Mouse (Mus musculus) adrenal gland, adult 2 months (tissue): ENCODE measurements around the gene Ankdd1b. TPM values are rescaled to one million over a fixed set of nuclear protein-coding genes. Genes with fewer than 3 reads are reported as not detected.
A peak's percentile ranks its signal among the peaks of the same experiment; 100 is the strongest.

ENCODE experiments used
- DNase-seq: peaks from one replicate; pipeline ENCODE4 v3.0.0; 2021
- long read RNA-seq: library from polyadenylated mRNA; stranded (forward); transcript quantifications from one replicate; pipeline ENCODE4 v2.0.0, GENCODE M21; 2021
- polyA plus RNA-seq: library from polyadenylated mRNA; depleted of rRNA; stranded (reverse); fragments of >200 nt; gene quantifications from 2 replicates; pipeline ENCODE4 v1.2.3, GENCODE M21; 2012; rRNA removed
- total RNA-seq, 2 experiments: library from RNA; stranded (reverse); gene quantifications; 2 replicates each; pipeline ENCODE4 v1.2.3; 2021

The Ankdd1b gene
- under 1 TPM; 0.52 to 0.81 TPM for total RNA-seq
- polyA plus RNA-seq: 0.37 and 0.92 TPM in 2 replicates
- long read RNA-seq, partial matches to known transcripts: 0 of 5 reads
- long read RNA-seq, other reads (novel, unspliced or antisense): 5 of 5 reads

DNA sequence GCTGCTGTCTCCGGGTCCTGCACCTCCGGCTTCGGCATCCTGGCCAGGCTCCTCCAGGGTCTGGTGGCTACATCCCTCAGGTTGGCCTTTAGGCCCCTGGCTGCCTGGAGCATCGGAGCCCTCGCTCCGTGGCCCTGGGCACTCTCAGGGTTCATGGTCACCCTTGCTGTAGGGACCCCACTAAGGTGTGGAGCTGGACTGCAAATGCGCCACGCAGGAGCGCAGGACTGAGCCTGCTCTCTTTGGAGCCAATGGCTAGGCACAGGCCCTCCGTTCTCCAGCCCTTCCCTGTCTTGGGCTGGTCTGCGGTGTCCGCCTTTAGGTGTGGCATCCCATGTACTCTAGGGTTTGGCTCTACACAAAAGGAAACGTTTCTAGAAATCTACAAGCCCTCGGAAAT is at the start of gene Ankdd1b:
TSS of gene Ankdd1b (minus strand) at position 242 of the 400 bp plus-strand sequence.
- no peak for DNase-seq

DNA sequence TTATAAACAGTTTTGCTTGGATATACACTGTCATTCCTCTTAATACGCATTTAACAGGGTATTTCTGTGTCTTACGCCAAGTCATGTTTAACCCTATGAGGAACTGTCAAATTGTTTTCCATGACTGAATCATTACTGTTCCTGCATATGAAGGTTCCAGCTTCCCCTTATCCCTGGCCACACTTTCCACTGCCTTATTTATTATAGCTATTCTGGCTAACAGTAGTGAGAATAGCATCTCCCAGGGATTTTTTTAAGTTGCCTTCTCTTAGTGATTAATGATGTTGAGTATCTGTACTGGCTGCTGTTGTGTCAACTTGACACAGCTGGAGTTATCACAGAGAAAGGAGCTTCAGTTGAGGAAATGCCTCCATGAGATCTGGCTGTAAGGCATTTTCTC is 46.3 kb upstream of the Ankdd1b start:
- no peak for DNase-seq

DNA sequence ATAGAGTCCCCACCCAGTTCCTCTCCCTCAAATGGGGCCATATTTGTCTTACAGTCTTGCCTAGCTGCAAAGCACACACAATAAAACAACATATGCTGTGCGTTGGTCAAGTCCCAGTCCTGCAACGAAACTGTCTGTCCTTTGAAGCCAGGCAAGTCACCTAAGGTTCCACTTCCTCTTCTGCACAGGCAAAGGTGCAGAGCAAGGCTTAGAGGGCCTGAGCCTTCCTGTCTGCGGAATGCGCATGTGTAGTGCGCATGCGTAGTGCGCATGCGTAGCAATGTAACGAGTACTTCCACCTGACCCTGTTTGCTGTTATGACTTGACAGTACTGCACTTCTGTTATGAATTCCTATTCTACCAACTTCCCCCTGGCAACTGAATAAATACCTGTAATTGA is 45.3 kb upstream of the Ankdd1b start:
- no peak for DNase-seq

DNA sequence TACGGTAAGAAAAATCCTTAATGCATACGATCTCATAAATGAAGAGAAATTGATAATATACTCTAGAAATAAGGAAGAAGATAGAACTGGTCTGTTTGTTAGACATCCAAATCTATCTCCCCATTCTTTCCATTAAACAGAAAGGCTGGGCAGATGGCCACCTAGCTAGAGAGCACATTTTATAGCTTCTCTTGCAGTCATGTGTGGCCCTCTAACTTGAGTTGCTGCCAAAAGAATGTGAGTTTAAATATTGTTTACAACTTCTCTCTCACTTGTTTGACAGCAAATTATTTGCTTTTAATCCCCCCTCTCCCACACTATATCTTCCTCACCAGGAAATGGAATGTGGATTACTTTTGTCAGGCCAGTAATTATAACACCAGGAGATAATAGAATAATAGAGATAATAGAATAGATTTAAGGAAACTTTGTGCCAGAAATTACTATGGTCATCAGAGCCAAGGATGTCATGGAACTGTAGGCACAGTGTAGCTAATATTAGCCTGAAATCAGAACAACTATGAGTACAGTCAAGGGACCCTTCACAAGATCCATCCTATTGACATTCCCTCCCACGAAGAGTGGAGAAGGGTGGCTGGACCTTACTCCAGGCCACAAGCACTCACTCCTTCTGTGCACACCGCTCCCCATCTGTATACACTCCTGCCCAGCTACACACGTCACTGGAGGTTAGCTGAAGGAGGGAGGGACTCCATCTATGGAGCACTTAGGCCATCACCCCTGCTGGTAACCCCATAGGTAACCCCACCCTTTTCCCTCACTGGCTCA is 43.4 kb upstream of the Ankdd1b start:
- no peak for DNase-seq

DNA sequence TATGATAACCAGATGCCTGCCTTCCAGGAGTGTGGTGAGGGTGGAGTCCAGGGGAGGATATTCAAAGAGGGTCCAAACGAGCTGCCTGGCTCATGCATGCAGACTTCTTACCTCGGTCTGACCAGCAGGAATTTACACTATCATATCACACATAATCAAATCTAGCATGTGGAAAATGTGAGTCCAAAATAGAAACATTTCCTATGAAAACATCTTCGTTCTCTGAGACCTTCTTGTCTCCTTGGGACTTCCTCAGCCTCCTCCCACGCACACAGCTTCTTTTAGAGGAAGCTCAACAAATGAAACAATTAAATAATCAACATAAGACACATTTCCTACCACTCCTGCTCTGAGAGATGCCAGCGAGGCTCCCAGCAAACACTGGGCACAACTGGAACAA is 40.9 kb upstream of the Ankdd1b start:
- DNase-seq: no peak

DNA sequence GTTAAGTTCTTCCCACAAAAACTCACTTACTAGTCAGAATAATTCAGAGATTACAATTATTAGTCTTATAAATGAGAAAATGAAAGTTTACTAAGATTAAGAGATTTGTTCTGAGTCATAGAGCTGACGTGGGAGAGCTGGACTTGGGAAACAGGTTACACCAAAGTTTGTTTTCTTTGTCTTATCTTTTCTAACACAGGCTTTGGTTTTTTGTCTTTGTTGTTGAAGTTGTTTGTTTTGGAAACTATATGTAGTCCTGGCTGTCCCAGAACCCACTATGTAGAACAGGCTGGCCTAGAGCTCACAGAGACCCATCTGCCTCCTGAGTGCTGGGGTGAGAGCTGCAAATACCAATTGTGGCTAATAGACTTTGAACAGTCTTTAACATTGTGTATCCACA is 40.3 kb upstream of the Ankdd1b start:
- DNase-seq: no peak

DNA sequence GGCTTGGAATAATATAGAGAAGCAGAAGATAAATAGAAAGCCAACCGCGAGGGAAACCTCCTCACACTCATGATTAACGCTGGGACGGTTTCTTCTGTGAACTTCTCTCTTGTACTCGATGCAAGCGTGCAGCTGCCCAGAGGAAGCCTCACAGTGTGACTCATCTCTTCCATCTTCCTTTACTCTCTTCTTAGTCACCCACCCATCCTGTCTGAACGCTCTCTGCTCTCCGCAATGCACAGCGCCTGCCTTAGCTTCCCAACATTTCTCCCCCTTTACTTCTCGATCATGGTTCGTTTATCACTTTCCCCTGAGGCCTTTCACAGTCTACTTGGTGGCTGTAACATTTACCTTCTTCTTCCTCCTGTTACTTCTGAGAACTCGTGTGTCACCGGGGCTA is 39.6 kb upstream of the Ankdd1b start:
- peak; percentile 65 for DNase-seq

DNA sequence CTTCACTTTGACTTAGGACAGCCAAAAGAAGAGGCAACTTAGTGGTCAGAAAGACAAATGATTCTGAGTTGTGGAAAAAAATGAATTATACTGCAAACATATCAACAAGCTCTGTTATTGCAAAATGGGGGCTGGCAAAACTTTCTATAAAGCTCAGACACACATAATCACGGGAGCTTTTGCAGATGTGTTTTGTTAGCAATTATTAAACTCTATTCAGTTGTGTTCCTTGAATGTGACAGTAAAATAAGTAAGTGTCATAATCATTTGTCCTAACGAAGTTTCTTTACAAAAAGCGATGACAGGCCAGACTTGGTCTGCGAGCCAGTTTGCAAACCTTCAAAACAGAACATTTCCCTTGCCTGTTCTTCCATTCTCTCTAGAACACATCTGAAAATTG is 36.5 kb upstream of the Ankdd1b start:
- DNase-seq: no peak

DNA sequence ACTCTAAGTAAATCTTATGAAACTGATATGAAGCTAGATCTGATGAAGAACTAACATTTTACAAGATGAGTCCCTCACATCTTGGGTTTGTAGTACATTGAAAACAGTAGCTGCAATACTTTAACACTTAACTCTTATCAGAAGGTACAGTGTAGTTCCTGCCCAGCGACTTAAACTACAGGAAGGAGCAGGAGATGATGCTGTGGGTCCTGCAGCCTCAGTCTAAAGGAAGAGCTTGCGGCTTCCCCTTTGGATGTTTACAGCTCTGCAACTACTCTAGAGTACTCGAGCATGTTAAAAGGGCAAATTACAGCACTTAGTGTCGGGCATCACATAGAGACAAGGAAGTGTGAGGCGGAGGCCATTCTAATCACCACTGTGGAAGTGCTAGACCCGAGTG is 35.3 kb upstream of the Ankdd1b start:
- no peak for DNase-seq

DNA sequence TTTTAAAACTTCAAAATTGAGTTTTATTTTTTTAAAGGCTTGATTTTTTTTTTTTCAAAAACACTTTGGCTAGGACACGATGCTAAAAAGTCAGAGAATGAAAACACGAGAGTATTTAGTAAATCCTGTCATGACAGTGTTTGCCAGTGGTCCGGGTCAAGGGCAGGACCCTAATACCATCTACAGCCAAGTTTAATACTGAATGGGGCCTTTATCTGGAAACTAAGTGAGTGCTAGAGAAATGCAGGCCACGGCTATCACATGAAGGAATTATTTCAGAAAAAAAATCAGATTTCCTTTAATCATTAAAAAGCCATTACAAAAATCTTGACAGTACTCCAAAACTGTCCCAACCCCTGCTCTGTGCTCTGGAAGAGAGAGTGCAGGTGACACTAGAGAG is 34.7 kb upstream of the Ankdd1b start:
- no peak for DNase-seq

DNA sequence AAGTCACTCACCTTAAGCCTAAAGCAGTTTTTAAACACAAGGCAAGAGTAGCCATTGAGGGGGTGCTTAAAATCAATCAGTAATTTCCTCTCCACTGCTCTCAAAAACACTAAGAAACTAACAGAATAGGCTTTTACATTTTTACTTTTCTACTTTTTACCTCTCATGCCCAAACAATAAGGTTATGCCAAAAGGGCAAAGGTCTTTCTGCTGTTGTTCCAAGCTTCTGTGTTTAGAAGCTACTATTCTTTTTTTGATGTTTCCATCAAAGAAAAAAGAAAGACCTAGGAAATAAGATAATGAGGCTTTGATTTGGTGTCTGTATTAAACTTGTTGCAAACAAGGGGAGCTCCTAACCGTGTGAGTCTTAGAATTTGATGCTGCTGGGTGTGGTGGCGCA is 28.9 kb upstream of the Ankdd1b start:
- no peak for DNase-seq

DNA sequence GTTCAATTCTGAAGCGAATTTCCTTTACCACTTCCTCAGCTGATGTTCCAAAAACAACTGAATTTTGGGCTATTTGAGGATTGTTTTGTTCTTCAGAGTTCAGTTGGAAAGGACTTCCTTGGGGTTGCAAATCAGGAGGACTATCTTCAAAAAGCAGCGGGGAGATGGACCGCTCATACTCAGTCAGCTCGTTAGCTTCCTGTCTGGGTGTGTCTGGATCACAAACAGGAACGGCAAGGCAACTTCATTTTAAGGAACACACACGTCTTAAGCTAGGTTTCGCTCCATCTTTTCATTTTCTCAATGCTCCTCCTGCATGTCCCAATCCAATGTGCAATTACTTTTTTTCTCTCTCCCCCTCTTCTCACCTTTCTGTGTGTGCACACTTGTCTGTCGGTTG is 25.6 kb upstream of the Ankdd1b start:
- no peak for DNase-seq

DNA sequence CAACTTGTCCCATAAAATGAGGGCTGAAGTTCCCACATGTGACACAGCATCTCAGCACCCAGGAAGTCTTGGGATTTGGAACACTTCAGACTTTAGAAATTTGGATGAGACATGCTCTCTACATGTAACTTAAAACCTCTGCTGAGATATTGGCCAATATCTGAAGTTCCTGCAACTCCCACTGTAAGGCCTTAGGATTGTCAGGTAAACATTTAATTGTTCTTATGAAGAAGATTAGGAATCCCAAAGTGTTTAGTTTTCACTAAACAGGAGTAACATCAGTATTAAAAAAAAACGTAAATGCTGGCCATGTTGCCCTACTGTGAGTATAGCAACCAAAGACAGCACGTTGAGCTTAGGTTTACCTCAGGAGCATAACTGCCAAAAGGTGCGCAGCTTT is 19.4 kb upstream of the Ankdd1b start, which contains the start of gene Gm17622:
TSS of gene Gm17622 (plus strand) at position 301 of the 400 bp plus-strand sequence.
- no peak for DNase-seq

DNA sequence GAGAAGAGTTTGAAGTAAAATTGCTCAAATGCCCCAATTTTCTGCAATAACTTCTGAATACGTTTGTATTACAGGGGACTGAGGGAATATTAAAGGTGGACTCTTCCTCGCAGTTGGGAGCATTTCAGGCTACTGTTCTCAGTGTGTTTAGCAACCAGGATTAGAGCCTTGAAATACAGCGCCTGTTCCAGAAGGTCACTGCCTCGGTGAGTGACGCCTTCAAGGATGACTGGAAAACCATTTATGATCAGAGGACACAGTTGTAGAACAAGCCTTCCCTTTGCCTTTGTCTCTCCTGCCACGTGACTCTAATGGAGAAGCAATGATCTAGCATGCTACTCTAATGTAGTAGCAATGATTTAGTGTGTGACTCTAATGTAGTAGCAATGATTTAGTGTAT is 17.0 kb upstream of the Ankdd1b start:
- peak; percentile 44 for DNase-seq

DNA sequence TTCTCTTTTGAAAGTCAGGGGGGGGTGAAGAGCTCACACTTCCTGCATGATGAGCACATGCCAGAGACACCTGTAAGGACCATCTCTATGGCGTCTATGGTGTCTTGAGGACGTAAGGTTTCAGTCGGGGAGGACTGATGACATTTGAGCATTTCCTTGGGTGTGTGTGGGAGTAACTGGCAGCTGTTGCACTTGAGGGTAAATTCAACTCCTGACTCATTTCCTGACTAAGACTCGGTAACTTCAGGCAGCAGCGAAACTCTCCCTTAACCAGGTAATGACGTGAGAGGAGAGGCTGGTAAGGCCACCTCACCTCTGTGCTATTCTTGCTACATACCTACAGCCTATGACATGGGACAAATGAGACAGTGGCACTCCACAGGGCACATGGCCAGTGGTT is 16.2 kb upstream of the Ankdd1b start:
- peak; percentile 36 for DNase-seq

DNA sequence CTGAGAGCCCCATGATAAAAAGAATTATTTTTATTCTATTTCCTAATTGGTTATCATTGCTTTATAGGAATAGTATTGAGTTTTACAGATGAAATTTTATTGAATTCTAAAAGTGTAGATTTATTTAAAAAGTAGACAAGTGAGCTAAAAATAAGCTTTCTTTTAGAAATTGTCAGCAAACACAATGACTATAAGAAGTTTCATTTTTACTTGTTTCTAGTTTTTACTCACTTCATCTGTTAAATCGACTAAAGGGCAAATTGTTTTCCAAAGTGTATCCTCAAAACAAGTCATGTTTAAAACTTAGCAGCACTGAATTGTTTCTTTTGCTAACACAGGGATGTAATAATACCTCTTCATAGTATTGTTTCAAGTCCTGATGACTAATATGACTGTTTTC is 8.0 kb upstream of the Ankdd1b start:
- DNase-seq: no peak

DNA sequence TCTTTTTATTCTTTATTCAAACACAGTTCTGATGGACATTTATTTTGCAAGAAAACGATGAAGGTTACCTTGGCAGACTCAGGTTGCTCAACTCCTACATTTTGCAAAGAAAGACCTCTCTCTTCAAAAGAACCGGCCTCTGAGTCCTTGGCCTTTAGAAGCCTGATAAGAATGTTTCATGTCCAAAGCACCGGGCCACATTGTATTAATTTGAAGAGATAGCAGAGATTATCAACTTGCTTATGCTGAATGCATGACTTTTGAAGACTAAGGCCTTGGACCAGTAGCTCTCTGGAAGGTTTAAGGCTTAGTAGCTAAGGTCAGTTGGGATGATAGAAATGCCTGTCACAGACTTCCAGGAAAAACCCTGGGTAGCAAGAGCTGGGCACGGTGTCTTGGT is 6.2 kb upstream of the Ankdd1b start:
- peak; percentile 75 for DNase-seq

DNA sequence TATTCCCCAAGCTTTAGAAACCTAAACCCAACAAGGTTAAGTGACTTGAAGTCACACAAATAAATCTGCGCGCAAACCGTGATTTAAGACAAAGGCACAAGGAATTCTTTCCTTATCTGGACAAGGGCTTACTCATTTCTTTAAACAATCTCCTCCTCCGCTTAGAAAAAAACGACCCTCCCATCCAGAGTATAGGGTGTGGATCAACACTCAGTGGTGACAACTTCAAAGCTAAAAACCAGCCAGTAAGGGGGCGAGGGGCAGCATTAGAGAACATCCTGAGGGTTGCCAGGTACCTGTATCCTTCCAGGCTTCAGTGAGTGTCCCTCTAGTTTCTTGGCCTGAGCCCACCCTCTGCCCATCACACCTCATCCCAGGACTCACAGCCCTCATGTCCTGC is 442 bp downstream of the Ankdd1b start:
- DNase-seq: no peak

DNA sequence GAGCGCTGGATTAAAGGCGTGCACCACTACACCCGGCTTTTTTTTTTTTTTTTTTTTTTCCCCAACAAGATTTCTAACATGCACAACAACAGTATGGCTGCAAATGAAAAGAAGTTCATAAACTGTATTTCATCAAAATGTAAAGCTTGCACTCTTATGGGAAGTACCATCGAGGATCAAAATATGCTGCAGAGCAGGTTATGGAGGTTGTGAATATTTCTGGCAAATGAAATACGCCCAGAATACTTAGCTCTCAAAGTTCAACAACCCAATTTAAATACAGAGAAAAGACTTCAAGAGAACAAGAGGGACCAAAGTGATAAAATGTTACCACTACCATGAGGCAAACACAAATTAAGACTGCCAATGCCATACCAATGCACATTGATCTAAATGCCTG is 2.3 kb downstream of the Ankdd1b start:
- DNase-seq: no peak

DNA sequence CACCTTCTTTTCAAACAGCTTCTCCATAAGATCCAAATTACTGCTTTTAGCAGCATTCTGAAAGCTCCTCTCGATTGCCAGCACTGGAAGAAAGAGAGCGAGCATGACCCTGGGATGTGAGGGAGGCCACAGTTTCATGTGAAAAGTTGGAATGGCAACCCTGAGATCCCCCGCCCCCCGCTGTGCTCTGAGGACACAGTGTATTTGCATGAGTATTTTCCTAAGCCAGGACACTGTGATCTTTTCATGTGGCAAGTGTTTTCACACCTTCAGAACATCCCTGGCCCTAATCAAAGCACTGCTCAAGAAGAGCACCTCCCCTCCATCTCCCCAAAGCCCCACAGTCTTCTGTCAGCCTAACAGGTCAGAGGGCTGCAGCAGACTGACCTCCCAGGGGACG is 5.7 kb downstream of the Ankdd1b start:
- DNase-seq: no peak

DNA sequence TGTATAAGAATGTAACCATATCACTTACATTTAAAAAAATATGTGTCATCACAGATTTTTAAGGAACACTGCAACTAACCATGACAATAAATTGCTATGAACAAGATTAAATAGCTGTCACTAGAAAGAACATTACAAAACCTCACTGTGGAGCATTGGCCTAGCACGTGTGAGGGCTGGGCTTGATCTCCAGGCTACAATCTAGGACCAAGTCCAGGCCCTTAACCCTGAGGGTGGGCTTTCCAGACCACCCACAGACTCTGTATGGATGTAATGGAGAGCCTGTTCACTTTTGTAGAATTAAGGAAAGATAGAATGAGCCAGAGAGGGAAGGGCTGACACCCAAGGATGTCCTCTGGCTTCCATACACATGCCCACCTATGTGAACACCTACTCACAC is 8.4 kb downstream of the Ankdd1b start:
- no peak for DNase-seq

DNA sequence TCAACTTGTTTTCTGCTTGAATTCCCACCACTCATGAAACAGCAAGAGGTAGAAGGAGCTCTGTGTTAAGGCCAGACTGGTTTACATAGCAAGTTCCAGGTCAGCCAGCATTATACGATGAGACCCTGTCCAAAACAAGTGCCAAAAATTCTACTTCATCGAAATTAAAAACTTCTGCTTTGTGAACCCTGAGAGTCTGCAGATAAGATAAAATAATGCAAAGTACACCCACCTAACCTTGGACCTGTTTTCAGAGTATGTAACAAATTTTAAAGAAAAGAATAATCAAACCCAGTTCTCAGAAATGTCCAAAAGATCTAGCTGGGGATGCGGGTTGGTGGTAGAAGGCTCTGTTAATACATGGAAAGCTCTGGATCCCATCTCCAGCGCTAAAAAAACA is 12.4 kb downstream of the Ankdd1b start:
- no peak for DNase-seq

DNA sequence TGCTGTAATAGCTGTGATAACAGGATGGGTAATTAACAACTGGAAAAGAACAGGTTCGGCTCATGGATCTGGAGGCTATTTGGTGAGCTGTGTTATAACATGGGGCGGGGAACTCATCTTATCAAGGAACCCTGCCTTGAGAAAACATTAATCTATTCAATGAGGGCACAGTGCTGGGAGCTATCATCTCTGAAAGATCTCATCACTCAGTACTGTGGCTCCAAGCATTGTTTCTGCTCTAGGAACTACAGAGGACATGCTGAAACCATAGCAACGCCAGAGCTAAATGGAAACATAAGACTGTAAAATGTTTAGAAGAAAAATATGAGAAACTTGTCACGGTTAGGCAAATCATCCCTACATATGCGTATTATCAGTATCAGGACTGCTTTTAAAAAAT is 13.0 kb downstream of the Ankdd1b start:
- DNase-seq: no peak

DNA sequence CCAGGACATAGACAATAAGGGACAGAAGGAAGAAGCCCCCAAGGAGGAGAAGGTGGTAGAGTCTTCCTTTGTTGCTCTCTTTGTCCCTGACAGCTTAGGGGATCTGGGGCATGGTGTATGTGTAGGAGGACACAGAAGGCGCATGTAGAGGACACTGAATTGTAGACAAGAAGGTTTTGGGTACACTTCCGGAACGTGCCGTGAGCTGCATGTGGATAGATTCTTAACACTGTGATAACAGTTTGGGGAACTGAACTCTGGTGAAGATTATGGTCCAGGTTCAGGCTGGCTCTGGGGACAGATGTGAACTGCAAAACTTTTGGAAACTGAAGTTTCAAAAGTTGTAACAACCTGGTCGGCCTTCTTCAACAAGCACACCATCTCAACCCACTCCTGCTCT is 13.4 kb downstream of the Ankdd1b start:
- no peak for DNase-seq
